Mouse (Mus musculus) urinary bladder, postnatal 10 days (tissue): ENCODE data around the gene Afg3l1.
"Not testable (repeated sequence)": the region's sequence is repeated elsewhere in the genome, so short reads cannot be mapped to it uniquely, and the experiment has no call there.

Source experiments
- DNase-seq: peaks from one replicate; pipeline ENCODE4 v3.0.0; 2022; ENCODE audit warnings: low spot score

Afg3l1 gene

GRCm38 (mm10) chr8:123477737-123478258, at the start of gene Afg3l1:
Afg3l1 (plus strand) TSS chr8:123477903.
- DNase-seq, result peak; percentile 66

GRCm38 (mm10) chr8:123428343-123428893, 49.3 kb upstream of the Afg3l1 start:
- DNase-seq, result no peak

GRCm38 (mm10) chr8:123428939-123429721, 48.6 kb upstream of the Afg3l1 start:
- DNase-seq, result no peak

DNA sequence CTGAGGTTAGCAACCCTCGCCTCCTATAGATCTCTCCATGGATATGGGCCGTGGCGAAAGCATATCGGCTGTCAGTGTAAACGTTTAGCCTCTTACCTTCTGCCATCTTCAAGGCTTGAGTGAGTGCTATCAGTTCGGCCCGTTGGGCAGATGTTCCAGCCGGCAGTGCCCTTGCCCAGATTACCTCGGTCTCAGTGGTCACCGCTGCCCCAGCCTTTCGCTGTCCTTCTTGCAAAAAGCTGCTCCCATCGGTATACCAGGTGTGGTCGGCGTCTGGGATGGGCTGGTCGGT, 48.0 kb upstream of the Afg3l1 start:
- not testable (repeated sequence) for DNase-seq

- not testable (repeated sequence) for DNase-seq
Measured at GRCm38 (mm10) chr8:123430936-123431335, 46.8 kb upstream of the Afg3l1 start.

GRCm38 (mm10) chr8:123431616-123432365, 45.9 kb upstream of the Afg3l1 start:
- DNase-seq, result no peak

- DNase-seq, result no peak
Measured at GRCm38 (mm10) chr8:123432381-123432780, 45.3 kb upstream of the Afg3l1 start.

DNA sequence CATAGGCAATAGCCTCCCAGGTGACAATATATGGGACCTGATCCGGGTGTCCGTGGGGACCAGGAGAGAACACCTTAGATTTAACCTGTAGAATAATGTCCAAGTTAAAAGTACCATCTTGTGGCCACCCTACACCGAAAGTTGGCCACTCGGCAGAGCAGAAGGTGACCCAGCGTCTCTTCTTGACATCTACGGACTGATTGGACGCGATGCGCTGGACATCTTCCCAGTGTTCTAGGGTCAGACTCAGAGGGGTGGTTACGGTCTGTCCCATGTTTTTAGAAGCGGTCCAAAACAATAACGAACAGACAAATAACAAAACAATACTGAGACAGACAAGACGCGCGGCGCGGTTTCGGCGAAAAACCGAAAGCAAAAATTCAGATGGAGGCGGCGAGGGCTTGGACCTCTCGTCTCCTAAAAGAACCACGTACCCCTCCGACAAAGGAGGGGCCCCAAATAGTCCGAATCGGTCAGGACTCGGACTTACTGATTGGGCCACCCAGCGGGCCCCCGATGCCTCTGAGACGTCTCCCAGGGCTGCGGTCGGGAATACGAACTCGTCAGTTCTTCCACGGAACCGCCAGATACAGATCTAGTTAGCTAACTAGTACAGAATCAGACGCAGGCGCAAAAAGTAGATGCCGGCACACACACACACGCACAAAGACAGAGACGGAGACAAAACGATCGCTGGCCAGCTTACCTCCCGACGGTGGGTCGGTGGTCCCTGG, 44.3 kb upstream of the Afg3l1 start:
- DNase-seq, result not testable (repeated sequence)

DNA sequence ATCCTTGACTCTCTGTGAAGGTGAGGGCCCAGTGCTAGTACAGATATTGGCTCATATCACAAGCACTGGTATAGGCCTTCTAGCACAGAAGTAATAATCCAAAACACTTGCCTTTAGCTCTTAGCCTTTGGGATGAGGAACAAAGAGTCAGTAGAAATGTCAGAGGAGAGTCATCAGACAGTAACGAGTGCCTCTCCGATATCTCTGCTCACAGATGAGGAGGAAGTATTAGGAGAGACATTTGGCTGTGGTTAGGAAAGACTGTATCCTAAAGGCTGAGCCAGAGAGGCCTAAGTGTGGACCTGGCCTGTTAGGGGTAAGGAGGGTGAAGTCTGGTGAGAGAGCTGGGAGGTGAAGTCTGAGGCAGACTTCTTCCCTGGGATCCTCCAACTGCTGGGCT, 35.9 kb upstream of the Afg3l1 start:
- no peak for DNase-seq

- DNase-seq, result no peak
Measured at GRCm38 (mm10) chr8:123442351-123442750, 35.4 kb upstream of the Afg3l1 start.

GRCm38 (mm10) chr8:123442871-123443575, 34.7 kb upstream of the Afg3l1 start:
- peak; percentile 57 for DNase-seq

GRCm38 (mm10) chr8:123443576-123443921, 34.2 kb upstream of the Afg3l1 start:
- DNase-seq, result no peak

GRCm38 (mm10) chr8:123444131-123444530, 33.6 kb upstream of the Afg3l1 start:
- DNase-seq, result no peak

DNA sequence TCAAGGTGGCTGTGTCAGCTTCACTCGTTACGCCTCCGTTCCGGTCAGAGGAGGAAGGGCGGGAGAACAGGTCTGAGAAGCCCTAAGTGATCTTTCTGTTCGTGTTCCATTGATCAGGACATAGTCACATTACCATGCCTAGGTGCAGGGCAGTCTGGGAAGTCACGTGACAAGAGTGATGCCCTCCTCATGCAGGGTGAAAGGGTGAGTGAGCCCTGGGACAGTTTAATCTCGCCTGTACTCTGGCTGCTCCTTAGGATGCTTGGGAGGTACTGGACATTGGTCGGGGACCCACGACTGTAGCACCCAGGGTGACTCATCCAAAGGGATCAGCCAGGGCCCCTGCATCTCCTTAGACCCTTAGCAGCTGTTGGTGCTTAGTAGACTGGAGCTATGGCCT, 31.7 kb upstream of the Afg3l1 start:
- no peak for DNase-seq

GRCm38 (mm10) chr8:123446799-123447198, 30.9 kb upstream of the Afg3l1 start:
- DNase-seq, result no peak

DNA sequence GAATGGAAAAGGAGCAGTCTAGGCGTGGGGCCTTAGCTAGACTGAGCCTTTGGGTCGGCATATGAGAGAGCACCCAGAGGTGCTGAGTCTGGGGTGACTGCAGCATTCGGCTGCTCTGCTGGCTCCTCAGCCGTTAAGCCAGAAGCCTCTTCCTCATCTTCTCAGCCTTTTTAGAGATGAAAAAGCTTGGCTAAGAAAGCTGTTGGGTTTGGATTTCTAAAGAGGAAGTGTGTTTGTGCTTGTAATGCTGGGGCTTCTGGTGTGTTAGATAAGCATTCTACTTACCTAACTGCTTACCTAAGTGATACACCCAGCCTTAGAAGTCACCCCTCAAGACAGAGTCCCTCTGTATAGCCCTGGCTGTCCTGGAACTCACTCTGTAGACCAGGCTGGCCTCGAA, 26.9 kb upstream of the Afg3l1 start:
- no peak for DNase-seq

DNA sequence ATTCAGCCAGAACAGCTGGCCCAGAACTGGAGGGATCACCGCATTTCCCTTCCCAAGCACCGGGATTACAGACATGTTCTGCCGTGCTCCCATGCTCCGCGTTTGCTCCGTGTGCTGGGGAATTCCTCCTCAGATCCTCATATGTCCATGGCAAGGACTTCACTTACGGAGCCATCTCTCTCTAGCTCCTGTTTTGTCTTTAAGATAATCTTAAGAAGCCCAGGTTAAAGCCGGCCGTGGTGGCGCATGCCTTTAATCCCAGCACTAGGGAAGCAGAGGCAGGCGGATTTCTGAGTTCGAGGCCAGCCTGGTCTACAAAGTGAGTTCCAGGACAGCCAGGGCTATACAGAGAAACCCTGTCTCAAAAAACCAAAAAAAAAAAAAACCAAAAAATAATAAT, 26.0 kb upstream of the Afg3l1 start:
- DNase-seq, result not testable (repeated sequence)

GRCm38 (mm10) chr8:123452149-123452548, 25.6 kb upstream of the Afg3l1 start:
- DNase-seq, result no peak

DNA sequence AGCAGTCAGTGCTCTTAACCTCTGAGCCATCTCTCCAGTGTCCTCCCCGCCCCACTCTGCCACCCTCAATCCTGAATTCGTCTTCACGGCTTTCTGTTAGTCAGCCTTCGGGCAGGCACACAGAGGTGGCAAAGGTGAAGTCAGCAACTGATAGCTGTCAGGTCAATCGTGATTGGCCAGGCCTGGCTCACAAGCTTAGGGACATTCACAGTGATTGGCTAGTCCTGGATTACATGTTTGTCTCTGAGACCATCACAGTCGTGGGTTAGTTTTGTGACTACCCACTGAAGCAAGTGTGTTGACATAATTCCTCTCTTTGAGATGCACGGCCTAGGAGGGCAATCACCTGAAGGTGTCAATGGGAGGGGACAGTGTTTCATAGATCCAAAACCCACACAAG, 24.4 kb upstream of the Afg3l1 start:
- no peak for DNase-seq

DNA sequence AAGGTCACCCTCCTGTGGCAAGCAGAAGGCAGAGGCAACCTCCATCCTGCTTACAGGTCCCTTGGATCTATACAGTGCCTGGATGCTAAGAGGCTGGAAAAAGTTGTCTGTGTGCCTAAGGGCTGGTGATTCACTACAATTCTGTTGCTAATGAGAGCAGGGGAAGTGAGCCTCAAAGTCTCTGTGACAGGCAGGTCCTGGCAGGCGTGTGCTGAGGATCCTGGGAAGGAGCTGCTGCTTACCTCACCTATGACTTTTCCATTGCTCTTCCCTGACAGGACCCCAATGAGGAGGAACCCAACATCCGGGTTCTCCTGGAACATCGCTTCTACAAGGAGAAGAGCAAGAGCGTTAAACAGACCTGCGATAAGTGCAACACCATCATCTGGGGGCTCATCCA, 23.8 kb upstream of the Afg3l1 start:
- DNase-seq, result no peak

DNA sequence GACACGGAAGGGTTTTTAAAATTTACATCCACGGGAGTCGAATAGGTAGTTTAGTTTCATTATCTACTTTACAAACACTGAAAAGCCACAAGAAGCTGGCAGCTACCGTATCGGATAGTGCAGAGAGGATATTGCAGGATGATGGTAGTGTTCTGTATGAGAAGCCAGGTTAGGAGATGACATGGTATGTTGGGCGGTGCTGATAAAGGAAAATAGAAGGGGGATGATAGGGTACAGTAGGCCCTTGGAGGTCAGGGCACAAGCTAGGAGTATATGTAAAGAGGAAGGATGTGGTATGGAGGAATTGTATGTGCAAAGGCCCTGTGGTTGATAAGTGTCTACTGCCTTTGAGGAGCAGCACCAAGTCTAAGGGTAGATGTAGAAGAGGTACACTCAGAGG, 23.1 kb upstream of the Afg3l1 start:
- no peak for DNase-seq

GRCm38 (mm10) chr8:123463651-123464050, 14.1 kb upstream of the Afg3l1 start:
- no peak for DNase-seq
